Mouse (Mus musculus): ENCODE measurements around the gene Ikzf2.

- no peak for TF ChIP-seq CTCF (IDR thresholded peaks at IDR 0.05; ENCODE audit: insufficient read depth, low read depth, low read length)
- TF ChIP-seq POLR2A (IDR thresholded peaks at IDR 0.05; ENCODE audit: insufficient read depth, low read depth, low read length), result no peak
Measured at GRCm38 (mm10) chr1:69516144-69516543, 170.9 kb downstream of the Ikzf2 start.
